Mouse (Mus musculus): ENCODE measurements around the gene Jmjd7. TPM values are rescaled to one million over a fixed set of nuclear protein-coding genes. Genes with fewer than 3 reads are reported as not detected.
A peak's percentile ranks its signal among the peaks of the same experiment; 100 is the strongest.

Jmjd7 gene
- total RNA-seq (2021), result 1 to 10 TPM; 5.5 to 6.6 TPM
- long read RNA-seq, experiment 1, result 0 reads
- long read RNA-seq, experiment 2, partial matches to known transcripts, result 0 of 3 reads
- long read RNA-seq, experiment 2, other reads (novel, unspliced or antisense), result 0 of 3 reads

DNA sequence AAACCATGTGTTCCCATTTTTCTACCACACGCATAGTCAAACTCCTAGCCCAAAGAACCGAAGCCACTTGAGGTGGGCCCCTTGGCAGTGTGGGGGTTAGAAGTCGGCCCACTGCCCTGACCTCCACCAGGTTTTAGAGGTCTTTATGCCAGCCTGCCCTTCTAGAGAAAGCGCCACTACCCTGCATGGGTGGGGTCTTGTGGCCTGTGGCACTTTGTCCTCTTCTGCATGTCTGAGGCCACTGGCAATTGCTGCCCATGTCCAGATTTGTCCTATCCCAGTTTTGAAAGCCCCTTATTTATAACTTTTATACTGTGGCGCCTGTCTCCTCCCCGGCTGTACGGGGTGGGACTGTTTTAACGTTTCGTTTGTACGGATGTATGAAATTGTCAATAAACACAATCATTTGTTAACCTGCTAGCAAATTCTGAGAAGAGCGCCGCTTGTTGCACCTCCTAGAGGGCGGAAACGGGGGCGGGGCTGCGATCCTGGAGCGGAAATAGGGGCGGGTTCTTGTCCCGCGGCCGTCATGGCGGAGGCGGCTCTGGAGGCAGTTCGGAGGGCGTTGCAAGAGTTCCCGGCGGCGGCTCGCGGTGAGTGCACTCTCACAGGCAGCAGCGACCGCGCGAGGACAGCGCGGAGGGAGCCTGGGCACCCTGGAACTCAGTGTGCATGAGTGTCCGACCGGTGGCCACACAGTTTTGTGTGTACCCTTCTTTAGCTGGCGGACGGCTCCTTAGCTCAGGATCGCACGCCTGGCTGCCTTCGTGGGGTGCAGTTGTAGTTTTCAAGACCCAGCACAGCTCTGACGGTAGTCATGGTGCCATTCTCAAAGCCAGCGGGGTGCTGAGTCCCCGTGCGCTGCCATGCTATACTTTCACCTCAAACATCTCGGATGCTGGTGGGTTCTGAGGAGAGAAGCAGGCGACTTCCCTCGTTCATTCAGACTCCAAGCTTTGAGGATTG, at the start of gene Jmjd7, which contains the start of gene Gm28042:
TSS of gene Jmjd7 (plus strand) at position 500 of the 966 bp plus-strand sequence.
TSS of gene Gm28042 (plus strand) at position 510 of the 966 bp plus-strand sequence.
- TF ChIP-seq CTCF (conservative IDR thresholded peaks at IDR 0.05), result peak; percentile 49
- Histone ChIP-seq H3K27ac (peak within 1 kb of the TSS; percentile 93), H3K4me3 (peak within 1 kb of the TSS; percentile 90)
- DNase-seq (ENCODE audit: low spot score in 2 of 2), result peak; percentile 89 to 91

- H3K4me3 ChIP-seq, result no peak overlapping the region
- no peak overlapping the region for H3K27ac ChIP-seq
- no peak for TF ChIP-seq CTCF (conservative IDR thresholded peaks at IDR 0.05)
- no peak for DNase-seq (ENCODE audit: low spot score in 2 of 2)
These were observed 46.8 kb upstream of the Jmjd7 start for GRCm38 (mm10) chr2:119980343-119980986.

DNA sequence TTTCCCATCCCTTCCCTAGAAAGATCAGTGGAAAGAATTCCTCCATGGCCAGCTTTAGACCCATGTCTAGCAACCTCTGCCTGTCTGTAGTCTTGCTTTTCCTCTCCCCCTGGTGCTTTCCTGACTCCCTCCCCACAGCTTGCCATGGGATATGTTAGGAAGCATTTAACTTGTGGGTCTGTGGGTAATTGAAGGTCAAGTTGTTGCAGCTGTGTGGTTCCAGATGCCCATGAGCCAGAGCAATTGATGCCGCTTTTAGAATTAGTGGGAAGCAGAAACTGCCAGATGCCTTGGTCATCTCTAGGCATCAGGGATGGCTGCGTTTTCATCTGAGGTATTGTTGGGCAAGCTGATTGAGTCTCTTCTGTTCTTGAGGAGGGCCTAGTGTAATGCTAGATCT, 45.7 kb upstream of the Jmjd7 start:
- no peak overlapping the region for H3K4me3 ChIP-seq
- no peak for TF ChIP-seq CTCF (conservative IDR thresholded peaks at IDR 0.05)
- DNase-seq (ENCODE audit: low spot score in 2 of 2), result no peak
- H3K27ac ChIP-seq, result no peak overlapping the region

GRCm38 (mm10) chr2:119985871-119986270, 41.4 kb upstream of the Jmjd7 start:
- no peak for TF ChIP-seq CTCF (conservative IDR thresholded peaks at IDR 0.05)

DNA sequence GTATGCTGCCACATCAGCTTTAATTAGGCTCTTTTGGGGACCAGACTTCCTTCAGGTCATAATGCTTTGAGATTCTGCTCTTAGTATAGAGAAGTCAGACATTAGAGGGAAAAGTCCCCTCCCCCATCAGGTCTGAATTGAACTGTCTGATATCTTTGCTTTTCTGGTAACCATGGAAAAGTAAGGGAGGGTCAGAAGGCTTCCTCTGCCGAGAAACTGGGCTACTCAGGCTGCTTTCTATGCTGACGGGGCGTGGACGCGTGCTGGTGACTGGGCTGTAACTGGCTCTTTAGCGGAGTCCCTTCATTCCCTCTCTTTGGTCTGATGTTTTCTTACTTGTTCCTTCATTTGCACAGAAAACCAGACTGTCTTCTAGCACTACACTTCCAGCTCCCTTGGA, 40.9 kb upstream of the Jmjd7 start:
- Histone ChIP-seq H3K4me3 (no peak overlapping the region), H3K27ac (no peak overlapping the region)
- DNase-seq (ENCODE audit: low spot score in 2 of 2), result no peak
- TF ChIP-seq CTCF (conservative IDR thresholded peaks at IDR 0.05), result no peak

More at GRCm38 (mm10) chr2:119985871-119986270, 41.4 kb upstream of the Jmjd7 start:
- Histone ChIP-seq H3K27ac (no peak overlapping the region), H3K4me3 (no peak overlapping the region)
- no peak for DNase-seq (ENCODE audit: low spot score in 2 of 2)

DNA sequence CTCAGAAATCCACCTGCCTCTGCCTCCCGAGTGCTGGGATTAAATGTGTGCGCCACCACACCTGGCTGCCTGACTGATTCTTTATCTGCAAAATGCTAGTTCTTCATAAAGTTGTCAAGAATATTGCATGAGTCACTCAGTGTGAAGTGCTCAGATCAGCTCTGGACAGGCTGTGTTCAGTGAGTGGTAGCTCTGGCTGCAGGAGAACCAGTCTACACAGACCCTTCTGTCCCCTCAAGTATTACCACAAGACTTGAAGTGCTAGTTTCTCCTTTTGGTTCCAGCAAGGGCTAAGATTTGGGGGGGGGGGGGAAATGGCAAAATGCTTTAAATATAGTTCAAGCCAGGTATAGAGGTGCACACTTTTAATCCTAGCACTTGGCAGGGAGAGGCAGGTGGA, 39.8 kb upstream of the Jmjd7 start:
- H3K4me3 ChIP-seq, result no peak overlapping the region
- no peak for TF ChIP-seq CTCF (conservative IDR thresholded peaks at IDR 0.05)
- DNase-seq (ENCODE audit: low spot score in 2 of 2), result no peak
- no peak overlapping the region for H3K27ac ChIP-seq

- TF ChIP-seq CTCF (conservative IDR thresholded peaks at IDR 0.05), result no peak
- no peak overlapping the region for H3K27ac ChIP-seq
- no peak overlapping the region for H3K4me3 ChIP-seq
- DNase-seq (ENCODE audit: low spot score in 2 of 2), result no peak
These were observed 38.3 kb upstream of the Jmjd7 start for GRCm38 (mm10) chr2:119988952-119989351.

DNA sequence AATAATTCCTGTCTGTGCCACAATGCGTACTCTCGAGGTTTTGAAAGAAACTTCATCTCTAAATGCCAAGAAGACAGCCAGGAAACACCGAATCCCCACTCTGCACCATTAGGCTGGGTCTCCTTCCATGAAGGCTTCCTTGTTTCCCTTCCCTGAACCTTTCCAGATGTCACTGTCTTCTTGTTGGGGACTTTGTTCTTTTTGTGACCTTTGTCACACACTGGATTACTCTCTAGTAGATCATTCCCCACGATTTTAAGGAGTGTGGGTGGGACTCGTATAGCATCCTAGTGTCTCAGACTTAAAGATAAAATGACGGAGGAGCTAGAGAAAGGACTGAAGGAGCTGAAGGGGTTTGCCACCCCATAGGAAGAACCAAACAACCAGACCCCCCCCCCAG, 36.4 kb upstream of the Jmjd7 start:
- DNase-seq (ENCODE audit: low spot score in 2 of 2), result no peak
- H3K27ac ChIP-seq, result no peak overlapping the region
- H3K4me3 ChIP-seq, result no peak overlapping the region
- TF ChIP-seq CTCF (conservative IDR thresholded peaks at IDR 0.05), result no peak

- TF ChIP-seq CTCF (conservative IDR thresholded peaks at IDR 0.05), result no peak
- Histone ChIP-seq H3K4me3 (no peak overlapping the region), H3K27ac (no peak overlapping the region)
- DNase-seq (ENCODE audit: low spot score in 2 of 2), result no peak
These were observed 34.9 kb upstream of the Jmjd7 start for GRCm38 (mm10) chr2:119992349-119992748.

- H3K27ac ChIP-seq, result no peak overlapping the region
- H3K4me3 ChIP-seq, result no peak overlapping the region
- DNase-seq (ENCODE audit: low spot score in 2 of 2), result no peak
- TF ChIP-seq CTCF (conservative IDR thresholded peaks at IDR 0.05), result no peak
These were observed 33.8 kb upstream of the Jmjd7 start for GRCm38 (mm10) chr2:119993515-119993914.

DNA sequence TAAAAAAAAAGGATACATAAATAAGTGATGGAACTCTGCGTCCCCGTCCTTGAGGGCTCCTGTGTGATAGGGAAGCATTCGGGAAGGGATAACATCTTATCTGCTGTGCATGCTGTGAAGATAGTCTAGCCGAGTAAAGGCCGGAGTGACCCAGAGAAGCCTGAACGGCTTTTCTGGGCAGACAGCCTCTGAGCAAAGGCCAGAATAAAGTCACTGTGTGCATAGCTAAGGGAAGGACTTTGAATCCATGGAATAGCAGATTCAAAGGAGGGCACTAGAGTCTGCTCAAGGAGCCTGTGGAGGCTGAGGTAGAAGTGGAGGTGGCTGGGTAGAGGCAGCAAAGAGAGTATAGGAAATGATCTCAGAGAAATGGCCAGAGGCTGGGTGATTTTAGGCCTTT, 32.4 kb upstream of the Jmjd7 start:
- no peak overlapping the region for H3K4me3 ChIP-seq
- H3K27ac ChIP-seq, result peak overlapping the region; percentile 59; the same call in 1 of the 2 replicates
- DNase-seq (ENCODE audit: low spot score in 2 of 2), result no peak
- TF ChIP-seq CTCF (conservative IDR thresholded peaks at IDR 0.05), result no peak

GRCm38 (mm10) chr2:119995391-119996281, 31.6 kb upstream of the Jmjd7 start:
- peak overlapping the region; percentile 59 for H3K27ac ChIP-seq
- TF ChIP-seq CTCF (conservative IDR thresholded peaks at IDR 0.05), result no peak
- no peak for DNase-seq (ENCODE audit: low spot score in 2 of 2)
- H3K4me3 ChIP-seq, result no peak overlapping the region

Measured in layer of hippocampus, adult 2 months (tissue).